Mouse (Mus musculus): Measurements from ENCODE around the gene Prkaa2.

DNA sequence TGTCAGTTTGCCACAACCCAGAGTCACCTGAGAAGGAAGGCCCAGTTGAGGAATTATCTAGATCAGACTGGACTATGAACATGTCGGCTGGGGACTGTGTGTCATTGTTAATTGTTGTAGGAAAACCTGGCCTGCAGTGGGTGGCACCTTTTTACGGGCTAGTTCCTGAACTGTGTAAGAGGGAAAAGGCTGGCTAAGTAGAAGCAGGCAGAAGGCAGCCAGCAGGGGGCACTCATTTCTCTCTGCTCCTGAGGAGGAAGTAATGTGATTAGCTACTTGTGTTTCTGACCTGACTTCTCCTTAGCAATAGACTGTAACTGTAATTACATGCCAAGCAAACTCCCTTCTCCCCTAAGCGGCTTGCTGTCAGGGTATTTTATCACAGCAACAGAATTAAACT, 38.7 kb downstream of the Prkaa2 start:
- TF ChIP-seq SMC3 (IDR thresholded peaks at IDR 0.05; ENCODE audit: low read depth, low read length): peak; percentile 72
- TF ChIP-seq CTCF (IDR thresholded peaks at IDR 0.05 in 2 of 3, conservative IDR thresholded peaks at IDR 0.05 in 1 of 3; ENCODE audit: control insufficient read depth in 1 of 3, insufficient read depth in 1 of 3, low read depth in 2 of 3, low read length in 3 of 3, poor library complexity in 1 of 3, severe bottlenecking in 1 of 3): peak; percentile 53 to 71 (median 67)
- no peak for TF ChIP-seq MAX (IDR thresholded peaks at IDR 0.05; ENCODE audit: low read length)
- no peak for TF ChIP-seq POLR2A (IDR thresholded peaks at IDR 0.05; ENCODE audit: control insufficient read depth in 1 of 2, insufficient read depth in 1 of 2, low read depth in 1 of 2, low read length in 2 of 2, poor library complexity in 1 of 2)
- peak; percentile 28; the same call in 1 of the 2 replicates for TF ChIP-seq ZC3H11A (IDR thresholded peaks at IDR 0.05; ENCODE audit: low read depth, low read length)
- no peak for TF ChIP-seq USF1 (IDR thresholded peaks at IDR 0.05; ENCODE audit: low read depth, low read length)
- no peak for TF ChIP-seq HCFC1 (IDR thresholded peaks at IDR 0.05; ENCODE audit: low read depth, low read length)
